Mouse (Mus musculus): ENCODE results near the gene Foxc1. TPM values are rescaled to one million over a fixed set of nuclear protein-coding genes. Genes with fewer than 3 reads are reported as not detected.

Foxc1 gene
- polyA plus RNA-seq, 1 experiment from 2014 or later: 1.9 TPM

GRCm38 (mm10) chr13:31818337-31818736, 11.9 kb downstream of the Foxc1 start:
- Histone ChIP-seq H3K9ac (no peak overlapping the region), H3K4me1 (replicated peaks) (peaks cover 19% of the 10 kb centered on the region), H3K27ac (no peak overlapping the region), H3K9me3 (replicated peaks) (no peaks in the 10 kb centered on the region), H3K27me3 (peaks cover 47% of the 10 kb centered on the region), H3K4me2 (no peak overlapping the region), H3K4me3 (no peak overlapping the region), H3K36me3 (no peaks in the 10 kb centered on the region)
- 47% methylated on average over 7 of the region's 7 CpGs for WGBS
- no peak for ATAC-seq (replicated peaks; ENCODE audit: insufficient number of reproducible peaks, insufficient read depth, low FRiP score, low read depth)

GRCm38 (mm10) chr13:31819664-31820405, 13.4 kb downstream of the Foxc1 start:
- Histone ChIP-seq H3K9ac (no peak overlapping the region), H3K36me3 (no peaks in the 10 kb centered on the region), H3K27ac (no peak overlapping the region), H3K9me3 (replicated peaks) (no peaks in the 10 kb centered on the region), H3K4me3 (no peak overlapping the region; the same call in 1 of the 2 replicates), H3K4me1 (replicated peaks) (peaks cover 19% of the 10 kb centered on the region), H3K4me2 (peak overlapping the region; percentile 24; the same call in 1 of the 2 replicates), H3K27me3 (peaks cover 38% of the 10 kb centered on the region)
- WGBS: 46% methylated on average over 14 of the region's 14 CpGs
- no peak for ATAC-seq (replicated peaks; ENCODE audit: insufficient number of reproducible peaks, insufficient read depth, low FRiP score, low read depth)

- H3K36me3 ChIP-seq: no peaks in the 10 kb centered on the region
- WGBS: 5% methylated on average over 16 of the region's 16 CpGs
- peak overlapping the region; percentile 47 for H3K9ac ChIP-seq
- peak overlapping the region; percentile 44 for H3K4me3 ChIP-seq
- H3K27me3 ChIP-seq: peaks cover 41% of the 10 kb centered on the region
- H3K4me1 ChIP-seq (replicated peaks): peaks cover 17% of the 10 kb centered on the region
- ATAC-seq (replicated peaks; ENCODE audit: insufficient number of reproducible peaks, insufficient read depth, low FRiP score, low read depth): peak; percentile 58; the same call in 1 of the 2 replicates
- peak overlapping the region; percentile 75 for H3K4me2 ChIP-seq
- peak overlapping the region; percentile 60 for H3K27ac ChIP-seq
- H3K9me3 ChIP-seq (replicated peaks): no peaks in the 10 kb centered on the region
These were observed 14.2 kb downstream of the Foxc1 start for GRCm38 (mm10) chr13:31820587-31821017.

- peak overlapping the region; percentile 60 for H3K27ac ChIP-seq
- peak overlapping the region; percentile 44 for H3K4me3 ChIP-seq
- peaks cover 36% of the 10 kb centered on the region for H3K27me3 ChIP-seq
- peaks cover 16% of the 10 kb centered on the region for H3K4me1 ChIP-seq (replicated peaks)
- peak; percentile 48 for ATAC-seq (replicated peaks; ENCODE audit: insufficient number of reproducible peaks, insufficient read depth, low FRiP score, low read depth)
- WGBS: 6% methylated on average over 6 of the region's 6 CpGs
- H3K9ac ChIP-seq: peak overlapping the region; percentile 47
- H3K4me2 ChIP-seq: peak overlapping the region; percentile 75
- no peaks in the 10 kb centered on the region for H3K36me3 ChIP-seq
- no peaks in the 10 kb centered on the region for H3K9me3 ChIP-seq (replicated peaks)
These were observed 14.6 kb downstream of the Foxc1 start for GRCm38 (mm10) chr13:31821050-31821449.

GRCm38 (mm10) chr13:31823316-31823715, 16.9 kb downstream of the Foxc1 start:
- H3K4me2 ChIP-seq: no peak overlapping the region
- H3K9ac ChIP-seq: no peak overlapping the region
- H3K27ac ChIP-seq: no peak overlapping the region
- 54% methylated on average over 5 of the region's 5 CpGs for WGBS
- H3K9me3 ChIP-seq (replicated peaks): no peaks in the 10 kb centered on the region
- no peak overlapping the region for H3K4me3 ChIP-seq
- no peak for ATAC-seq (replicated peaks; ENCODE audit: insufficient number of reproducible peaks, insufficient read depth, low FRiP score, low read depth)
- H3K36me3 ChIP-seq: no peaks in the 10 kb centered on the region
- H3K4me1 ChIP-seq (replicated peaks): peaks cover 19% of the 10 kb centered on the region
- H3K27me3 ChIP-seq: peaks cover 22% of the 10 kb centered on the region; the same call in 1 of the 2 replicates

- Histone ChIP-seq H3K9me3 (replicated peaks) (no peaks in the 10 kb centered on the region), H3K4me2 (no peak overlapping the region), H3K27me3 (peaks cover 15% of the 10 kb centered on the region; the same call in 1 of the 2 replicates), H3K9ac (no peak overlapping the region), H3K4me1 (replicated peaks) (peaks cover 14% of the 10 kb centered on the region), H3K27ac (no peak overlapping the region), H3K4me3 (no peak overlapping the region), H3K36me3 (no peaks in the 10 kb centered on the region)
- 89% methylated on average over 1 of the region's 1 CpGs for WGBS
- ATAC-seq (replicated peaks; ENCODE audit: insufficient number of reproducible peaks, insufficient read depth, low FRiP score, low read depth): no peak
These were observed 18.7 kb downstream of the Foxc1 start for GRCm38 (mm10) chr13:31825180-31825579.

- H3K4me2 ChIP-seq: no peak overlapping the region
- peaks cover 4% of the 10 kb centered on the region; the same call in 1 of the 2 replicates for H3K4me1 ChIP-seq (replicated peaks)
- peaks cover 15% of the 10 kb centered on the region; the same call in 1 of the 2 replicates for H3K27me3 ChIP-seq
- no peak for ATAC-seq (replicated peaks; ENCODE audit: insufficient number of reproducible peaks, insufficient read depth, low FRiP score, low read depth)
- no peaks in the 10 kb centered on the region for H3K9me3 ChIP-seq (replicated peaks)
- no peak overlapping the region for H3K27ac ChIP-seq
- no peak overlapping the region for H3K4me3 ChIP-seq
- no peak overlapping the region for H3K9ac ChIP-seq
- H3K36me3 ChIP-seq: no peaks in the 10 kb centered on the region
- WGBS: 50% methylated on average over 5 of the region's 5 CpGs
These were observed 20.7 kb downstream of the Foxc1 start for GRCm38 (mm10) chr13:31827160-31827559.

GRCm38 (mm10) chr13:31827820-31828332, 21.4 kb downstream of the Foxc1 start:
- 35% methylated on average over 3 of the region's 3 CpGs for WGBS

GRCm38 (mm10) chr13:31828446-31828845, 22.0 kb downstream of the Foxc1 start:
- 83% methylated on average over 4 of the region's 4 CpGs for WGBS
- Histone ChIP-seq H3K4me1 (replicated peaks) (peaks cover 4% of the 10 kb centered on the region; the same call in 1 of the 2 replicates), H3K4me2 (no peak overlapping the region), H3K27me3 (peaks cover 15% of the 10 kb centered on the region; the same call in 1 of the 2 replicates), H3K9me3 (replicated peaks) (no peaks in the 10 kb centered on the region), H3K27ac (no peak overlapping the region), H3K36me3 (no peaks in the 10 kb centered on the region), H3K9ac (no peak overlapping the region), H3K4me3 (no peak overlapping the region)
- no peak for ATAC-seq (replicated peaks; ENCODE audit: insufficient number of reproducible peaks, insufficient read depth, low FRiP score, low read depth)

More at GRCm38 (mm10) chr13:31827820-31828332, 21.4 kb downstream of the Foxc1 start:
- no peaks in the 10 kb centered on the region for H3K9me3 ChIP-seq (replicated peaks)
- peaks cover 15% of the 10 kb centered on the region; the same call in 1 of the 2 replicates for H3K27me3 ChIP-seq
- H3K27ac ChIP-seq: no peak overlapping the region
- H3K4me2 ChIP-seq: no peak overlapping the region
- peaks cover 4% of the 10 kb centered on the region; the same call in 1 of the 2 replicates for H3K4me1 ChIP-seq (replicated peaks)
- ATAC-seq (replicated peaks; ENCODE audit: insufficient number of reproducible peaks, insufficient read depth, low FRiP score, low read depth): no peak
- no peaks in the 10 kb centered on the region for H3K36me3 ChIP-seq
- H3K4me3 ChIP-seq: no peak overlapping the region
- no peak overlapping the region for H3K9ac ChIP-seq

GRCm38 (mm10) chr13:31830332-31830731, 23.9 kb downstream of the Foxc1 start:
- ATAC-seq (replicated peaks; ENCODE audit: insufficient number of reproducible peaks, insufficient read depth, low FRiP score, low read depth): peak; percentile 61
- no peaks in the 10 kb centered on the region for H3K9me3 ChIP-seq (replicated peaks)
- H3K27ac ChIP-seq: no peak overlapping the region
- 49% methylated on average over 9 of the region's 9 CpGs for WGBS
- H3K4me3 ChIP-seq: no peak overlapping the region
- H3K9ac ChIP-seq: no peak overlapping the region
- H3K36me3 ChIP-seq: no peaks in the 10 kb centered on the region
- no peak overlapping the region for H3K4me2 ChIP-seq
- peaks cover 4% of the 10 kb centered on the region; the same call in 1 of the 2 replicates for H3K4me1 ChIP-seq (replicated peaks)
- H3K27me3 ChIP-seq: peaks cover 7% of the 10 kb centered on the region; the same call in 1 of the 2 replicates

GRCm38 (mm10) chr13:31835802-31836201, 29.4 kb downstream of the Foxc1 start:
- H3K9me3 ChIP-seq (replicated peaks): no peaks in the 10 kb centered on the region

More at GRCm38 (mm10) chr13:31835802-31836201, 29.4 kb downstream of the Foxc1 start:
- WGBS: 75% methylated on average over 4 of the region's 4 CpGs
- no peaks in the 10 kb centered on the region for H3K27me3 ChIP-seq
- no peak overlapping the region for H3K4me2 ChIP-seq
- no peaks in the 10 kb centered on the region for H3K4me1 ChIP-seq (replicated peaks)
- H3K27ac ChIP-seq: no peak overlapping the region
- no peaks in the 10 kb centered on the region for H3K36me3 ChIP-seq
- H3K9ac ChIP-seq: no peak overlapping the region
- no peak for ATAC-seq (replicated peaks; ENCODE audit: insufficient number of reproducible peaks, insufficient read depth, low FRiP score, low read depth)
- H3K4me3 ChIP-seq: no peak overlapping the region

All from heart, embryonic 15.5 days (tissue).